Mouse (Mus musculus): ENCODE measurements around the gene BC055324.
A peak's percentile ranks its signal among the peaks of the same experiment; 100 is the strongest.
"Not testable (repeated sequence)": the region's sequence is repeated elsewhere in the genome, so short reads cannot be mapped to it uniquely, and the experiment has no call there.

The BC055324 gene

GRCm38 (mm10) chr1:163994721-163995608, at the start of gene BC055324, which contains the start of gene Mettl18:
Gene BC055324, minus strand, starts transcription at chr1:163994796.
Gene Mettl18, plus strand, starts transcription at chr1:163994889.
- DNase-seq (ENCODE audit: low spot score in 2 of 2), result peak; percentile 66 to 93

GRCm38 (mm10) chr1:164043549-164043948, 49.0 kb upstream of the BC055324 start:
- no peak for DNase-seq (ENCODE audit: low spot score in 2 of 2)

- no peak for DNase-seq (ENCODE audit: low spot score in 2 of 2)
Measured at GRCm38 (mm10) chr1:164040385-164041135, 46.0 kb upstream of the BC055324 start.

- DNase-seq (ENCODE audit: low spot score in 2 of 2), result no peak
Measured at GRCm38 (mm10) chr1:164027416-164027815, 32.8 kb upstream of the BC055324 start.

- DNase-seq (ENCODE audit: low spot score in 2 of 2), result no peak
Measured at GRCm38 (mm10) chr1:164025685-164026084, 31.1 kb upstream of the BC055324 start.

- not testable (repeated sequence) for DNase-seq (ENCODE audit: low spot score in 2 of 2)
Measured at GRCm38 (mm10) chr1:164022106-164022505, 27.5 kb upstream of the BC055324 start.

GRCm38 (mm10) chr1:164020746-164021145, 26.1 kb upstream of the BC055324 start:
- not testable (repeated sequence) for DNase-seq (ENCODE audit: low spot score in 2 of 2)

- DNase-seq (ENCODE audit: low spot score in 2 of 2), result no peak
Measured at GRCm38 (mm10) chr1:164019789-164020188, 25.2 kb upstream of the BC055324 start.

GRCm38 (mm10) chr1:164018221-164018896, 23.8 kb upstream of the BC055324 start:
- no peak for DNase-seq (ENCODE audit: low spot score in 2 of 2)

- no peak for DNase-seq (ENCODE audit: low spot score in 2 of 2)
Measured at GRCm38 (mm10) chr1:164014616-164015015, 20.0 kb upstream of the BC055324 start.

- DNase-seq (ENCODE audit: low spot score in 2 of 2), result no peak
Measured at GRCm38 (mm10) chr1:164009235-164009634, 14.6 kb upstream of the BC055324 start.

- DNase-seq (ENCODE audit: low spot score in 2 of 2), result no peak
Measured at GRCm38 (mm10) chr1:164004311-164004710, 9.7 kb upstream of the BC055324 start.

- no peak for DNase-seq (ENCODE audit: low spot score in 2 of 2)
Measured at GRCm38 (mm10) chr1:164001831-164002452, 7.3 kb upstream of the BC055324 start.

- no peak for DNase-seq (ENCODE audit: low spot score in 2 of 2)
Measured at GRCm38 (mm10) chr1:163995609-163995913, 965 bp upstream of the BC055324 start.

GRCm38 (mm10) chr1:163994173-163994720, 349 bp downstream of the BC055324 start:
- DNase-seq (ENCODE audit: low spot score in 2 of 2), result no peak

- DNase-seq (ENCODE audit: low spot score in 2 of 2), result no peak
Measured at GRCm38 (mm10) chr1:163992371-163992770, 2.2 kb downstream of the BC055324 start.

- no peak for DNase-seq (ENCODE audit: low spot score in 2 of 2)
Measured at GRCm38 (mm10) chr1:163976515-163976914, 18.1 kb downstream of the BC055324 start.

GRCm38 (mm10) chr1:163975088-163975487, 19.5 kb downstream of the BC055324 start:
- DNase-seq (ENCODE audit: low spot score in 2 of 2), result no peak

GRCm38 (mm10) chr1:163974471-163974870, 20.1 kb downstream of the BC055324 start:
- DNase-seq (ENCODE audit: low spot score in 2 of 2), result no peak

- no peak for DNase-seq (ENCODE audit: low spot score in 2 of 2)
Measured at GRCm38 (mm10) chr1:163964008-163964689, 30.4 kb downstream of the BC055324 start.

- DNase-seq (ENCODE audit: low spot score in 2 of 2), result peak in 1 of 2 experiments; percentile 28
Measured at GRCm38 (mm10) chr1:163958036-163958435, 36.6 kb downstream of the BC055324 start.
